Mouse (Mus musculus) adrenal gland, postnatal 36 days (tissue): Measurements from ENCODE around the gene 1700029I15Rik. TPM values are rescaled to one million over a fixed set of nuclear protein-coding genes. Genes with fewer than 3 reads are reported as not detected.
"Not testable (repeated sequence)": the region's sequence is repeated elsewhere in the genome, so short reads cannot be mapped to it uniquely, and the experiment has no call there.

Experiments
- DNase-seq, 2 experiments: peaks; one replicate each; pipeline ENCODE4 v3.0.0; 2021; ENCODE audit warnings: mixed read lengths in 1 of 2
- total RNA-seq, 2 experiments: library from RNA; stranded (reverse); gene quantifications; 2 replicates each; pipeline ENCODE4 v1.2.3; 2021

The 1700029I15Rik gene
- total RNA-seq, 2 experiments from 2014 or later: 6.2 to 10.0 TPM

DNA sequence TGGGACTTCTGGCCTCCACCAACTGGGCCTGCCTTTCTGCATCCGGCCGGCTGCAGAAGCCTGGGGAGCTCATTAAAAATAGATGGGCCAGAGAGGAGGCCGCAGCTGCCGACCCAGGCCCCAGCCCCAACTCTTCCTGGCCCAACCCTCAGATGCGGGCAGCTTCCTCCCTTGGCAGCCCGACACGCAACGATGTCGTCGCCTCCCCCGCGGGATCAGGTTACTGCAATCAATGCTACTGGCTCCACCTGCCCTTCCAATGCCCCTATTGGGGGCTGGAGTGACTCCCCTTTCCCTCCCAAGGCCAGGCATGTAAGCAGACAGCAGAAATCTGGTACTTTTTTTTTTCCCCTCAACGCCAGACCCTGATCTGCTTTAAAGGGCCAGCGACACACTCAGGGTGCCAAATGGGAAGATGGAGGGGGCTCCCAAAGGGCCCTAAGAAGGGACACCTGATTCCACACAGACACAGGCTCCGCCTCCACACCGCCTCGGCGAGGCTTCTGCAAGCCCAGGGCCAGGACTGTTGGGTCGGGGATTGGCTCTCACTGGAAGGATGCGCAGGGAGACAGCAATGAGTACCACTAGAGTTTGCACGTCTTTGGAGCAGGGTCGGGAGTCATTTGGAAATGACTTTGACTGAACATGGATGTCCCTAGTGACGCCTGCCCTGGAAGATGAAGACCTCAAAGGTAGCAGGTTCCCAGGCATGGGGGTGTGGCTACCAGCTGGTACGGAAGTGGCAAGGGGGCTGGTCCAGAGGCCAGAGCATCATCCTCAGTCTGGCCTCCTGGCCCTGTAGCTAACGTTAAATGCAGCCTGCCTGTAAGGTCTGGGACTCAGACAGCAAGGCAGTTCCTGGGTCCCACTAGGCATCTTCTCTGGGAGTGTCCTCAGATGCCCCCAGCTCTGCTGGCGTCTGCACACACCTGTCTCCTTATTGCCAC lies 10.3 kb downstream of the 1700029I15Rik start:
- DNase-seq: no peak

DNA sequence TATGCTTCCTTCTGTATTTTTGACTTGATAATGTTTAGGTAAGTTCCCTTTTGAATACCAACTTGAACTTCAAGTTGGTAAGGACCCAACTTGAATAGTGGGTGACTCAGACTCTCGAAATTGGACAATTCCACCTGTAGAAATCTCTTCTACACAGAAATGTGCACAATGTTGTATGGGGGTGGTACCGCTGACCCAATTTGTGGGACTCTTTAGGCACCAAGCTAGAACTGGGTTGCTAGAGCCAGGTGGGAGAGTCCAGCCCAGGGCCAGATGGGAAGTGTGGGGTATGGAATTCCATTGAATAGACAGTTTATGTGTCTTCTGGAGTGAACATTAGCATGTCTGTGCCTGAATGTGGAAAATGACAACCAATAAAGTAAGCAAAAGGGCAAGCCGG lies 13.2 kb downstream of the 1700029I15Rik start:
- no peak for DNase-seq

GRCm38 (mm10) chr2:92397436-92397835 lies 15.1 kb downstream of the 1700029I15Rik start:
- no peak for DNase-seq

- not testable (repeated sequence) for DNase-seq
These were observed 17.5 kb downstream of the 1700029I15Rik start for GRCm38 (mm10) chr2:92399877-92400276.

GRCm38 (mm10) chr2:92400682-92401081 lies 18.3 kb downstream of the 1700029I15Rik start:
- DNase-seq: no peak

GRCm38 (mm10) chr2:92401091-92401561 lies 18.8 kb downstream of the 1700029I15Rik start, which contains the start of gene Mapk8ip1:
Gene Mapk8ip1, minus strand, starts transcription at chr2:92401263.
- DNase-seq: peak; percentile 37 to 53

DNA sequence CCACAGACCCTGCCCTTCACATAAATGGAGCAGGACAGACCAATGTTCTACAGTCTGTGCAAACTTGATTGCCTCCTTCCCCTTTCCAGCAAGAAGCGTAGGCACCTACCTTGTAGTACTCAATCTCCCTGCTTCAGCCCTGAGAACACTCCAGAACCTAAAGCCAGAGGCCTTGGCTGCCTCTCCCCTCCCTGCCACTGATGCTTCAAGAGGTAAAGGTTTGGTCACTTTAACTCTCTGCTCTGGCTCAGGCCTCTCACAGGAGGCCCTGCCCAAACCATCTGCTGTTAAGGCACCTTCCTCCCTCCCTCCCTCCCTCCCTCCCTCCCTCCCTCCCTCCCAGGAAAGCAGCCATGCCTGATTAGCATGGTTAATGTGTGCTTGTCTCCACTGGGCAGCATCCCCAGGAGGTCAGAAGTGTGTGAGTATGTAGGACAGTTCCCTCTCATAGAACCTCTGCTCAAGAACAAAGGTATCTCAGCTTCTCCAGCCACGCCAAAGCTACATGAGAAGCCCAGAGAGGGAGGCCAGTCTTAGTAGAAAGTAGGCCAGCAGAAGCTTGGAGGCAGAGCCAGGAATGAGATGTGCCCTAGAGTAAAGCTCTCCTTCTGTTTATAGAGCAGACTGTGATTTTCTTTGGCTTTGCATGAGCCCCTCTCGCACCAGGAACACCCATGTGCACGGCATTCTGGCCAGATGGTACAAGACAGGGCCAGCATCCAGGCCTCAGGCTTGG lies 20.4 kb downstream of the 1700029I15Rik start:
- DNase-seq: no peak

DNA sequence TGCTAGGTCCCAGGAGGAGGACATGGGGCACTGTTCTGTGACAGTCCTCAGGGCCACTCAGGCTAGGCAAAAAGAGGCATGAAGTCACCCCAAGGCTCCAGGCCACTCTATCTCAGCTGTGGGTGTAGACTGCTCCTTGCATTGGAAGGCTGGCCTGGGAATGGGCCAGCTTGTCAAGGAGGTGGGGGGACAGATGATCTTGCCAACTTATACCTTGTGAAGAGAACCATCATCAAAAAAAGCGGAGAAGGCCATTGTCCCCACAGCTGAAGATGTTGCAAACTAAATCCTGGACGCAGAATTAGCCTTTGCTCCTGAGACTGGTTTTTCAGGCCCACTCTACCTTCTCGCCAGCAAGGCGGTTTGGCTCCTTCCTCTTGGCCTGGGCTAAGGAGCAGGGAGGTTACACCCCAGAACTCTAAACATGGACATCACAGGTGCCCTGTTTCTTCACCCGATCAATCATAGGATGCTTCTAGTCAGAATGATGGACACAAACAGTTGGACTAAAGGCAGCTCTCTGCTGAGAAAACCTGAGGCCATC lies 21.5 kb downstream of the 1700029I15Rik start:
- no peak for DNase-seq

DNA sequence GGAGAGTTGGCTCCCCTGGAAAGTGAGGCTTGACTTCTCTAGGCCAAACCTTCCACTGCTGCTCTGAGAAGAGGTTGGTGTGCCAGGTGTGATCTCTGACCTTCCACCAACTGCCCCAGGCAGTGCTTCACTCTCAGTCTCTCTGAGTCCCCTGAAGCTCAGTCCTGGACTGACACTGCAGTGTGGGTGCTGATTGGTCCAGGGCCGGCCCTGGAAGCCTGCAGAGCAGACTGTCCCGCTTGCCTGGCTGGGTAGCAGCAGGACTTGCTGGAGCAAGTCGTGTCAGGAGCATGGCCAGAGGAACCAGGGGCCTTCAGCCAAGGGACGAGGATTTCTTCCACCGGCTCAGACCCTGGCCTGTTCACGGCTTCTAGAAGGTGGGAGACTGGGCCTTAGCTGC lies 22.4 kb downstream of the 1700029I15Rik start:
- no peak for DNase-seq

- DNase-seq: no peak
These were observed 23.3 kb downstream of the 1700029I15Rik start for GRCm38 (mm10) chr2:92405687-92406086.

- peak; percentile 46 to 65 for DNase-seq
These were observed 26.1 kb downstream of the 1700029I15Rik start for GRCm38 (mm10) chr2:92408309-92409045.

- no peak for DNase-seq
These were observed 29.4 kb downstream of the 1700029I15Rik start for GRCm38 (mm10) chr2:92411705-92412104.

GRCm38 (mm10) chr2:92421723-92422387 lies 39.5 kb downstream of the 1700029I15Rik start:
- peak in 1 of 2 experiments; percentile 60 for DNase-seq

GRCm38 (mm10) chr2:92422388-92423135 lies 40.2 kb downstream of the 1700029I15Rik start:
- DNase-seq: no peak

DNA sequence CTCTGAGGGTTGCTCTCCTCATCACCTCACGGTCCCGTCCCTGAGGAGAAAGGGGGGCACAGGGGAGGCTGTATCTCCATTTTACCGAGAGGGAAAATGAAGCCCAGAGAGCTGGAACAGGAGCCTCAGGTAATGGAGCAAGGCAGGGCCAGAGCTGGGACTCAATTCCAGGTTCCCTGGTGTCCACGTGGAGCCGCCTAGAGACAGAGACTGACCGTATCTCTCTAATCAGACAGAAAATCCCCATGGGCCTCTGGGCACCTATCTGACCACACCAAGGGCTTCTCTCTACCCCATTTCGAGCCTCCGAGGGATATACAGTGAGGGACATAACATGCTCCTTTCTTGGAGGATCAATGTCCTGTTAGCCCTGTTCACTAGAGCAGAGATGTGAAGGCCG lies 40.8 kb downstream of the 1700029I15Rik start:
- no peak for DNase-seq

DNA sequence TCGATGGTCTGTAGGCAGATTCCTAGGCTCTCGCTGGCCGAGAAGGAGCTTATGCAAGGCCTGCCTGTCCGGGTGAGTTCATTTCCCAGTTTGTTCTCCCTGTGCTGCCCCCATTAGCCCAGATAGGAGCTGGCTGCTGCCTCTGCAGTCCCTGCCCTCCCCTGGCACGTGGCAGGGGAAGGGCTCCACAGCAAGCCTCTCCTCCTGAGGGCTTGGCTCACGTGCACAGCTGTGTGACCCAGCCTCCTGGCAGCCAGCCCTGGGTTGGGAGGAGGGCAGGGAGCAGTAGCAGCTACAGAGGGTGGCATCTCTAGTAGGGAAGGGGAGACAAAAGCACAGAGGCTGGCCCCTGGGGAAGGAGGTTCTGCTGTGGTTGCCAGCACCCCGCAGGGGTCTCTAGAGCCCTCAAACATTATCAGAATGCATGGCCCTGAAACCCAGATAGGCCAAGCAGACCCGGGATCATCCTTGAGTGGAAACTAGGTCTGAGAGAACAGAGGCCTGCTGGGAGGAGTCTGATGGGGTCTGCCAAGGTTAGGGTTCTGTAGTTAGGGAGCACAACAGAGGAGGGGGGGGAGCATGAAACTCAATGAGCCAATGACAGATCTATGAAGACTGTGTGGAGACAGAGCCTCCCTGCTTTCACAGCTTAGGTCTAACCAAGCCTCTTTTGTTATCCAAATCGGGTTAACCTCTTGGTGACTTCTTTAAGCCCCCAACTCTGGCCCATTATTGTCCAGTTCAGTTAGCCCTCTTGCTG lies 41.5 kb downstream of the 1700029I15Rik start:
- peak; percentile 99 to 100 for DNase-seq

GRCm38 (mm10) chr2:92424462-92425308 lies 42.3 kb downstream of the 1700029I15Rik start:
- peak; percentile 57 to 73 for DNase-seq

GRCm38 (mm10) chr2:92425366-92425765 lies 43.0 kb downstream of the 1700029I15Rik start:
- no peak for DNase-seq

DNA sequence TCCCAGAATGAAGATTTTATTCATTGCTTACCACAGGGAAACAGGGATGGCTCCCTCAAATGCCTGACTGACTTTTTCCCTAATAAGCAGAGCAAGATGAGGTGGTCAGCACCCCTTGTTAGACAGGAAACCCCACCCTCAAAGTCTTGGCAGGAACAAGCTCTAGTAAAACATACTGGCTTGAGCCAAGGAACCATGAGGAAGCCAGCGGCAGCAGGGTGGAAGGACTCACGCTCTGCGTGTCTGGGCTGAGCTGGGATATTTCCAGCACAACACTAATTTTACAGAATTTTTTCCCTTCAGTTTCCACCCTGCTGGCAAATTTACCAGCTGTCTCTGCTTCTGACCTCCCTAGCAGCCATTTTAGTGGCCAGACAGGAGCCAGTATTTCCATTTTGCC lies 44.1 kb downstream of the 1700029I15Rik start:
- peak in 1 of 2 experiments; percentile 38 for DNase-seq
